Mouse (Mus musculus): Measurements from ENCODE around the gene Clps.

GRCm38 (mm10) chr17:28572941-28573340 is 12.4 kb upstream of the Clps start:
- no peak for TF ChIP-seq POLR2A (IDR thresholded peaks at IDR 0.05; ENCODE audit: low read depth, low read length)
- TF ChIP-seq HCFC1 (IDR thresholded peaks at IDR 0.05; ENCODE audit: low read depth, low read length) = no peak
- TF ChIP-seq CTCF (conservative IDR thresholded peaks at IDR 0.05 in 1 of 2, IDR thresholded peaks at IDR 0.05 in 1 of 2; ENCODE audit: low read depth in 2 of 2, low read length in 2 of 2) = no peak
- TF ChIP-seq UBTF (IDR thresholded peaks at IDR 0.05; ENCODE audit: low read depth, low read length) = no peak
- TF ChIP-seq RAD21 (IDR thresholded peaks at IDR 0.05; ENCODE audit: low read depth, low read length) = no peak
- TF ChIP-seq MAZ (IDR thresholded peaks at IDR 0.05; ENCODE audit: low read depth, low read length) = no peak
- no peak for TF ChIP-seq EP300 (IDR thresholded peaks at IDR 0.05; ENCODE audit: low read length)
- TF ChIP-seq CHD2 (IDR thresholded peaks at IDR 0.05; ENCODE audit: low read length) = no peak
- no peak for TF ChIP-seq MEF2A (IDR thresholded peaks at IDR 0.05; ENCODE audit: borderline replicate concordance, low read depth, low read length)
